Mouse (Mus musculus): ENCODE measurements around the gene Git1. TPM values are rescaled to one million over a fixed set of nuclear protein-coding genes. Genes with fewer than 3 reads are reported as not detected.

The Git1 gene
- polyA plus RNA-seq, 1 experiment = 566 TPM

- TF ChIP-seq POLR2A (IDR thresholded peaks at IDR 0.05; ENCODE audit: control insufficient read depth, low read depth, low read length) (no peak), CTCF (IDR thresholded peaks at IDR 0.05; ENCODE audit: control insufficient read depth, insufficient read depth, insufficient replicate concordance, low read depth, low read length) (no peak)
- Histone ChIP-seq H3K36me3 (ENCODE audit: control insufficient read depth, insufficient read depth, low read length) (peaks cover 2% of the 10 kb centered on the region), H3K27ac (ENCODE audit: control insufficient read depth, insufficient read depth, low read depth, low read length) (no peak overlapping the region), H3K4me1 (ENCODE audit: control insufficient read depth, insufficient read depth, low read length) (peaks cover 16% of the 10 kb centered on the region), H3K4me3 (ENCODE audit: control insufficient read depth, low read depth, low read length) (no peak overlapping the region), H3K27me3 (ENCODE audit: control insufficient read depth, insufficient read depth, low read length) (no peaks in the 10 kb centered on the region)
These were observed 13.6 kb downstream of the Git1 start for GRCm38 (mm10) chr11:77506941-77507340.

DNA sequence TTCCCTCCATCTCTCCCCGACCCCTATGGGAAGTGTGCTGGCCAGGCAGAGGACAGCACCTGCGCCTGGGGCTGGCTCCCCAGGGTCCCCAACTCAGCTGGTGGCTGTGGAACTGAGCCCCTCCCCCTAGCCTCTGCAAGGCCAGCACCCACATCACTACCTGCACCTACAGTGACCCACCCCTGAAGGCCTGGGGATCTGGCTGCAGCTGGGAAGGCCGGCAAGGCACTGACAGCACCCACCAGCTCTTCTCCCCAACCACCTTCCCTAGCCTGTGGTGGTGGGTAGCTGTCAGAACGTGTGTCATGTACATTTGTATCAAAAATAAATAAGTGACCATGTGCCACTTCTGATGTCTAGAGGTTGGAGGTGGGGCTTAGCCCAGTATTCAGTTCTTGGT, 14.1 kb downstream of the Git1 start:
- Histone ChIP-seq H3K4me3 (ENCODE audit: control insufficient read depth, low read depth, low read length) (no peak overlapping the region), H3K27ac (ENCODE audit: control insufficient read depth, insufficient read depth, low read depth, low read length) (no peak overlapping the region), H3K36me3 (ENCODE audit: control insufficient read depth, insufficient read depth, low read length) (peaks cover 2% of the 10 kb centered on the region), H3K4me1 (ENCODE audit: control insufficient read depth, insufficient read depth, low read length) (peaks cover 18% of the 10 kb centered on the region), H3K27me3 (ENCODE audit: control insufficient read depth, insufficient read depth, low read length) (no peaks in the 10 kb centered on the region)
- no peak for TF ChIP-seq CTCF (IDR thresholded peaks at IDR 0.05; ENCODE audit: control insufficient read depth, insufficient read depth, insufficient replicate concordance, low read depth, low read length)
- no peak for TF ChIP-seq POLR2A (IDR thresholded peaks at IDR 0.05; ENCODE audit: control insufficient read depth, low read depth, low read length)

GRCm38 (mm10) chr11:77508068-77509021, 15.0 kb downstream of the Git1 start:
- Histone ChIP-seq H3K27ac (ENCODE audit: control insufficient read depth, insufficient read depth, low read depth, low read length) (no peak overlapping the region), H3K36me3 (ENCODE audit: control insufficient read depth, insufficient read depth, low read length) (peaks cover 2% of the 10 kb centered on the region), H3K27me3 (ENCODE audit: control insufficient read depth, insufficient read depth, low read length) (no peaks in the 10 kb centered on the region), H3K4me3 (ENCODE audit: control insufficient read depth, low read depth, low read length) (peak overlapping the region; percentile 84), H3K4me1 (ENCODE audit: control insufficient read depth, insufficient read depth, low read length) (peaks cover 19% of the 10 kb centered on the region)
- peak; percentile 20 for TF ChIP-seq POLR2A (IDR thresholded peaks at IDR 0.05; ENCODE audit: control insufficient read depth, low read depth, low read length)
- peak; percentile 76 for TF ChIP-seq CTCF (IDR thresholded peaks at IDR 0.05; ENCODE audit: control insufficient read depth, insufficient read depth, insufficient replicate concordance, low read depth, low read length)

- Histone ChIP-seq H3K27ac (ENCODE audit: control insufficient read depth, insufficient read depth, low read depth, low read length) (no peak overlapping the region), H3K4me1 (ENCODE audit: control insufficient read depth, insufficient read depth, low read length) (peaks cover 42% of the 10 kb centered on the region), H3K36me3 (ENCODE audit: control insufficient read depth, insufficient read depth, low read length) (no peaks in the 10 kb centered on the region), H3K4me3 (ENCODE audit: control insufficient read depth, low read depth, low read length) (no peak overlapping the region), H3K27me3 (ENCODE audit: control insufficient read depth, insufficient read depth, low read length) (no peaks in the 10 kb centered on the region)
- TF ChIP-seq POLR2A (IDR thresholded peaks at IDR 0.05; ENCODE audit: control insufficient read depth, low read depth, low read length) = no peak
- TF ChIP-seq CTCF (IDR thresholded peaks at IDR 0.05; ENCODE audit: control insufficient read depth, insufficient read depth, insufficient replicate concordance, low read depth, low read length) = no peak
These were observed 18.0 kb downstream of the Git1 start for GRCm38 (mm10) chr11:77511336-77511735.

GRCm38 (mm10) chr11:77512891-77513810, 19.8 kb downstream of the Git1 start:
- Histone ChIP-seq H3K36me3 (ENCODE audit: control insufficient read depth, insufficient read depth, low read length) (no peaks in the 10 kb centered on the region), H3K4me1 (ENCODE audit: control insufficient read depth, insufficient read depth, low read length) (peaks cover 37% of the 10 kb centered on the region), H3K27ac (ENCODE audit: control insufficient read depth, insufficient read depth, low read depth, low read length) (peak overlapping the region; percentile 80), H3K27me3 (ENCODE audit: control insufficient read depth, insufficient read depth, low read length) (no peaks in the 10 kb centered on the region), H3K4me3 (ENCODE audit: control insufficient read depth, low read depth, low read length) (peak overlapping the region; percentile 80)
- TF ChIP-seq CTCF (IDR thresholded peaks at IDR 0.05; ENCODE audit: control insufficient read depth, insufficient read depth, insufficient replicate concordance, low read depth, low read length) = no peak
- TF ChIP-seq POLR2A (IDR thresholded peaks at IDR 0.05; ENCODE audit: control insufficient read depth, low read depth, low read length) = peak; percentile 42

- no peak for TF ChIP-seq CTCF (IDR thresholded peaks at IDR 0.05; ENCODE audit: control insufficient read depth, insufficient read depth, insufficient replicate concordance, low read depth, low read length)
- TF ChIP-seq POLR2A (IDR thresholded peaks at IDR 0.05; ENCODE audit: control insufficient read depth, low read depth, low read length) = no peak
- Histone ChIP-seq H3K4me3 (ENCODE audit: control insufficient read depth, low read depth, low read length) (peak overlapping the region; percentile 80), H3K36me3 (ENCODE audit: control insufficient read depth, insufficient read depth, low read length) (no peaks in the 10 kb centered on the region), H3K4me1 (ENCODE audit: control insufficient read depth, insufficient read depth, low read length) (peaks cover 36% of the 10 kb centered on the region), H3K27me3 (ENCODE audit: control insufficient read depth, insufficient read depth, low read length) (no peaks in the 10 kb centered on the region), H3K27ac (ENCODE audit: control insufficient read depth, insufficient read depth, low read depth, low read length) (no peak overlapping the region)
These were observed 20.4 kb downstream of the Git1 start for GRCm38 (mm10) chr11:77513811-77514170.
